Mouse (Mus musculus): Measurements from ENCODE around the gene Rdh8. TPM values are rescaled to one million over a fixed set of nuclear protein-coding genes. Genes with fewer than 3 reads are reported as not detected.

The Rdh8 gene
- polyA plus RNA-seq, 1 experiment from 2014 or later: not detected

DNA sequence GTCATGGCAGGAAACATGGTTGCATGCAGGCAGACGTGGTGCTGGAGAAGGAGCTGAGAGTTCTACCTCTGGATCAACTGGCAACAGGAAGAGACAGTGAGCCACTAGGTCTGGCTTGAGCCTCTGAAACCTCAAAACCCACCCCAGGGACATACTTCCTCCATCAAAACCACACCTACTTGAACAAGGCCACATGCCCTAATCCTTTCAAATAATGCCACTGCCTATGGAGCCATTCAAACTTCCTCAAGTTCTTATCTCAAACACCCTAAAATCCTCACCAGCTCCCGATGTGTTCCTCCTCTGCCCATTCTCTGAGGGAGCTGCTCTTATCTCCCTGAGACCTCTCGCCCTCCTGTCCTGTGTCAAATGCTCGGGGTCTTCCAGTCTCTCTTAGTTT lies 23.9 kb downstream of the Rdh8 start:
- Histone ChIP-seq H3K36me3 (no peaks in the 10 kb centered on the region), H3K9ac (no peak overlapping the region), H3K9me3 (no peaks in the 10 kb centered on the region), H3K27me3 (no peaks in the 10 kb centered on the region), H3K4me3 (no peak overlapping the region), H3K4me2 (no peak overlapping the region), H3K27ac (replicated peaks) (no peak overlapping the region), H3K4me1 (replicated peaks) (no peaks in the 10 kb centered on the region)
- 80% methylated on average over 4 of the region's 4 CpGs for WGBS
- no peak for ATAC-seq (ENCODE audit: low read depth)

DNA sequence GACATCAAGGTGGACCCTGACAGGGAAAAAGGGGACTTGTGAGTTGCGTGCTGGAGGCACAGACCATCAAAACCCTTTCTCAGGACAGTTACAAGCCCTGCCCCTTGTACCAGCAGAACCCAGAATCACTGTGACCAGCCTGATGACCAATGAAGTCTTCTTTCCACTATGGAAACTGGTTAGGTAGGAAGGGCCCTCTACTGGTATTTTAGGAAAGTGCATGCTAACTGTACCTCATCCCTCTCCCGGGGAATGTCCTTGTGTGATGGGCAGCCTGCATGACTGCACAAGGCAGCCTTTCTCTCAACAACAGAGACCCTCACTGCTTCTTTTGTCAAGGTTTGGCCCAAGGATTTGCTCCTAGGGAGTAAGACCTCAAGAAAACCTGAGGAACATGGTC lies 24.4 kb downstream of the Rdh8 start:
- H3K27ac ChIP-seq (replicated peaks): no peak overlapping the region
- no peak overlapping the region for H3K4me2 ChIP-seq
- 30% methylated on average over 2 of the region's 2 CpGs for WGBS
- no peaks in the 10 kb centered on the region for H3K9me3 ChIP-seq
- no peaks in the 10 kb centered on the region for H3K36me3 ChIP-seq
- H3K9ac ChIP-seq: no peak overlapping the region
- H3K27me3 ChIP-seq: no peaks in the 10 kb centered on the region
- ATAC-seq (ENCODE audit: low read depth): no peak
- H3K4me3 ChIP-seq: no peak overlapping the region
- no peaks in the 10 kb centered on the region for H3K4me1 ChIP-seq (replicated peaks)

DNA sequence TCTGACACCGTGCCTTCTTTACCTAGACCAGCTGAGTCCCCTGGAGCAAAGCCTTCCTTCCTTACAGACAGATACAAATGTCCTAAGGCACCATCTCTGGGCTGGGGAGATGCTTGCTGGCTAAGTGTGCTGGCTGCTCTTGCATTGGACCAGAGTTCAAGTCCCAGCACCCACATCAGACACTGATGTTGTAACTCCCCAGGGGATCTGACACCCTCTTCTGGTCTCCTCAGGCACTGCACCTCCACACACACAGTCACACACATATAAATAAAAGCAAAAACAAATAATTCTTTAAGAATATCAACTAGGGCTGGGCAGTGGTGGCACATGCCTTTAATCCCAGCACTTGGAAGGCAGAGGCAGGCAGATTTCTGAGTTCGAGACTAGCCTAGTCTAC lies 31.9 kb downstream of the Rdh8 start:
- Histone ChIP-seq H3K27ac (replicated peaks) (no peak overlapping the region), H3K27me3 (no peaks in the 10 kb centered on the region; the same call in 1 of the 2 replicates), H3K4me3 (no peak overlapping the region), H3K9me3 (no peaks in the 10 kb centered on the region), H3K4me2 (no peak overlapping the region), H3K36me3 (no peaks in the 10 kb centered on the region), H3K4me1 (replicated peaks) (no peaks in the 10 kb centered on the region), H3K9ac (no peak overlapping the region)
- WGBS: 85% methylated on average over 2 of the region's 2 CpGs
- no peak for ATAC-seq (ENCODE audit: low read depth)

DNA sequence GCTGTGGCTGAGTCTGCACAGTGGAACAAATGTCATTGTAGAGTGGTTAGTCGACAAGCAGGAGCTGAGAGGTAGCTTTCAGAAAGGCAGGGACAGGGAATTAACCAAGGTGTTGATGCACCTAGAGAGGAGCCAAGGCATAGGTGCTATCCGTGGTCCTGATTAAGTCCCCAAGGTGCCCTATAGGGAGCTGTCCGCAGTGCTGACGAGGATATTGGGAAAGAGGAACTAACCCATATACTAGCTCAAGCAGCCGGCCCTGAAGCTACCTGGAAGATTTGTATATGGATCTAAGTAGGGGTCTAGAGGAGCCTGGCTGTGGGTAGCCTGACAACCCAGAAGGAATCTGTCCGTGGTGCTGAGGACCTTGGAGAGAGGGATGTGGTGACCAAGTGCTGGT lies 38.8 kb downstream of the Rdh8 start:
- WGBS: 15% methylated on average over 6 of the region's 6 CpGs
- H3K4me2 ChIP-seq: no peak overlapping the region
- no peaks in the 10 kb centered on the region for H3K9me3 ChIP-seq
- H3K9ac ChIP-seq: no peak overlapping the region
- peaks cover 8% of the 10 kb centered on the region for H3K27me3 ChIP-seq
- H3K4me1 ChIP-seq (replicated peaks): no peaks in the 10 kb centered on the region
- H3K27ac ChIP-seq (replicated peaks): no peak overlapping the region
- H3K36me3 ChIP-seq: no peaks in the 10 kb centered on the region
- no peak for ATAC-seq (ENCODE audit: low read depth)
- no peak overlapping the region for H3K4me3 ChIP-seq

DNA sequence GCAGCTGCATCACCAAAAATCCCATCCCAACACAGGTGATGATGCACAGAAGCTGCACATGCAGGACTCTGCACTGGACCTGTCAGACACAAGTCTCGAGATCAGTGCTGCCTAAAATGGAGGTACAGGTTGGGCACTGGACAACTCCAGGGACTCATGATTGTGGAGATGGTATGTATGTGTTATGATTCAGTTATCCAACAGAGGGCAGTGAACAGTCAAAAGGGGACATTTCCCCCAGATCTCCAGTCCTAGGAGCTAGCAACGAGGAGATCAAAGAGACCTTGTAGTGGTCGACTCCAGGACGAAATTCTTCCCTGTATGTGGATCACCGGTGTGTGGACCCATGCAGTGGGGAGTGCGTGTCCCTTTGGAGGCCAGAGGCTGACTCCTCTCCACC lies 41.6 kb downstream of the Rdh8 start:
- 53% methylated on average over 6 of the region's 6 CpGs for WGBS
- H3K27me3 ChIP-seq: peaks cover 8% of the 10 kb centered on the region
- H3K4me3 ChIP-seq: no peak overlapping the region
- H3K36me3 ChIP-seq: no peaks in the 10 kb centered on the region
- no peaks in the 10 kb centered on the region for H3K9me3 ChIP-seq
- H3K4me1 ChIP-seq (replicated peaks): no peaks in the 10 kb centered on the region
- H3K4me2 ChIP-seq: no peak overlapping the region
- ATAC-seq (ENCODE audit: low read depth): no peak
- no peak overlapping the region for H3K27ac ChIP-seq (replicated peaks)
- no peak overlapping the region for H3K9ac ChIP-seq

DNA sequence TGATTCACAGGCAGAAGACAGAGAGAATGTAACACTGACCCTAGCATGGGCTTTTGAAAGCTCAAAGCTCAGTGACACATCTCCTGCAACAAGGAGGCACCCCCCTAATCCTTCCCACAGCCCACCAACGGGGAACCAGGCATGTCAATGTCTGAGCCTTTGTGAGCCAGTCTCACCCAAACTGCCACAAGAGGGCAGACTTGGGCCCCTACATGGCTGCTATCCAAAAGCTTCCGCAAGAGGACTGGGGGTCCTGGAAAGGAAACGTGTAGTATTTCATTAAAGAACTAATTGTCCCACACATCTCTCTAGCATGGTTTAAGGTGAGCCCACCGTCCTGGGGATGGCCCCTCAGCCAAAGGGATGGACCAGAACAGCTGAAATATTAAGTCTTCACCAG lies 43.5 kb downstream of the Rdh8 start:
- no peak overlapping the region for H3K4me2 ChIP-seq
- WGBS: 9% methylated on average over 4 of the region's 4 CpGs

DNA sequence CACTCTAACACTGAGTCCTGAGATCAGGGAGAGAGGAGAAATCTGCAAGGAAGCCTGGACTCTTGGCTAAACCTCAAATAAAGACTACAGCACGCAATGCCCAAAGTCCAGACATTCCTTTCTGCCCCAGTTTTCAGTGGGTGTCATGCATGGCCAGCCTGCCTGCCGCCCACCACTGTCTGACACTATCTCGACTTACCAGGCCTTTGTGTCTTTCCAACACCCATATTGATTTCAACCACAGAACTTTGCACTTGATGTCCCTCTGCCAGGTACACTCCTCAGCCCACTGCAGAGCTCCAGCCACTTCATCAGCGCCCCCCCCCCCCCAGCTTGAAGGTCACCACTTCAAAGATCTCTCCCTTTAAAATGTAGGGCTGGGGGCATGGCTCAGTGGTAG lies 43.9 kb downstream of the Rdh8 start:
- no peak overlapping the region for H3K27ac ChIP-seq (replicated peaks)
- no peak overlapping the region for H3K9ac ChIP-seq
- no peaks in the 10 kb centered on the region for H3K36me3 ChIP-seq
- no peak overlapping the region for H3K4me2 ChIP-seq
- ATAC-seq (ENCODE audit: low read depth): no peak
- H3K4me1 ChIP-seq (replicated peaks): no peaks in the 10 kb centered on the region
- H3K27me3 ChIP-seq: peaks cover 17% of the 10 kb centered on the region
- no peak overlapping the region for H3K4me3 ChIP-seq
- 56% methylated on average over 4 of the region's 4 CpGs for WGBS
- H3K9me3 ChIP-seq: no peaks in the 10 kb centered on the region

More for the DNA sequence above, 43.5 kb downstream of the Rdh8 start:
- H3K27me3 ChIP-seq: peaks cover 13% of the 10 kb centered on the region
- H3K9me3 ChIP-seq: no peaks in the 10 kb centered on the region
- no peak overlapping the region for H3K27ac ChIP-seq (replicated peaks)
- H3K36me3 ChIP-seq: no peaks in the 10 kb centered on the region
- no peak for ATAC-seq (ENCODE audit: low read depth)
- no peak overlapping the region for H3K4me3 ChIP-seq
- no peaks in the 10 kb centered on the region for H3K4me1 ChIP-seq (replicated peaks)
- H3K9ac ChIP-seq: no peak overlapping the region

DNA sequence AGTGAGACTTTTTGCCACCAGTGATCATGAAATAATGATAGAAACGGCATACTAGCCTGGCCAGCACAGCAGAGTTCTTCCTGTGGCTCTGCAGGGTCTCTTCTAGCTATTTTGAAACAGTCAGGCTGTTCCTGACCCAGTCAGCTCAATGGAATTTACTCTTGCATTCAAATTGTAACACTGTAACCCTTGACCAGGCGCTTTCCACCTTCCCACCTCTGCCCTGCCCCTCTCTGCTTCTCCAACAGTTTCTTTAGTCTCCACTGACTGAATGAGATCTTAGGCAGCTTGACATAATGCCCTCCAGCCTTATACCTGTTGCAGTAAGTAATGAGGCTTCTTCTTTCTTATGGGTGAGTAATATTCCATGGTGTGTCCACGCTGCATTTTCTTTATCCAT lies 48.6 kb downstream of the Rdh8 start:
- Histone ChIP-seq H3K27me3 (peaks cover 51% of the 10 kb centered on the region), H3K4me1 (replicated peaks) (peaks cover 6% of the 10 kb centered on the region), H3K9ac (no peak overlapping the region), H3K9me3 (no peaks in the 10 kb centered on the region), H3K27ac (replicated peaks) (no peak overlapping the region), H3K4me2 (no peak overlapping the region), H3K4me3 (no peak overlapping the region), H3K36me3 (no peaks in the 10 kb centered on the region)
- no peak for ATAC-seq (ENCODE audit: low read depth)
- 40% methylated on average over 3 of the region's 3 CpGs for WGBS

GRCm38 (mm10) chr9:20868448-20869001 lies 50.2 kb downstream of the Rdh8 start, which contains the start of gene A230050P20Rik:
TSS of gene A230050P20Rik (plus strand) at chr9:20868642.
- no peak within 1 kb of the TSS for H3K9ac ChIP-seq
- H3K27ac ChIP-seq (replicated peaks): no peak within 1 kb of the TSS
- peaks cover 6% of the 10 kb centered on the region for H3K4me1 ChIP-seq (replicated peaks)
- H3K4me3 ChIP-seq: peak within 1 kb of the TSS; percentile 33
- no peaks in the 10 kb centered on the region for H3K9me3 ChIP-seq
- peaks cover 51% of the 10 kb centered on the region for H3K27me3 ChIP-seq
- 10% methylated on average over 51 of the region's 53 CpGs for WGBS
- H3K36me3 ChIP-seq: no peaks in the 10 kb centered on the region
- H3K4me2 ChIP-seq: peak within 1 kb of the TSS; percentile 46
- ATAC-seq (ENCODE audit: low read depth): no peak

DNA sequence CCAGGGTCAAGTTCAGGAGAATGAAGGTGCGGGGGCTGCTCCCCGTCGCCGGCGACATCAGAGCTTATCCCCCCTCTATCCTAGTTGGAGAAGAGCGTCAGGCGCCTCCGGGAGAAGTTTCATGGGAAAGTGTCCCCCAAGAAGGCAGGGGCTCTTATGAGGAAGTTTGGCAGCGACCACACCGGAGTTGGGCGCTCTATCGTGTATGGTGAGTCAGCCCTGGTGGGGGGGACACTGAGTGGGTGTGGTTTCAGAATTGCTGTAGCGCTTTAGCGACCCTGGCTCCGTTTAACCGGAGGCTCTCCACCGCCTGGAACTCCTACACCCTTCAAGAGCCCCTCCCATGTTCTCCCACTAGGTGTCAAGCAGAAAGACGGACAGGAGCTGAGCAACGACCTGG lies 50.9 kb downstream of the Rdh8 start:
- 4% methylated on average over 19 of the region's 19 CpGs for WGBS
- Histone ChIP-seq H3K9me3 (no peaks in the 10 kb centered on the region), H3K4me2 (peak overlapping the region; percentile 46), H3K27ac (replicated peaks) (no peak overlapping the region), H3K4me3 (peak overlapping the region; percentile 33), H3K27me3 (peaks cover 51% of the 10 kb centered on the region), H3K4me1 (replicated peaks) (peaks cover 6% of the 10 kb centered on the region), H3K36me3 (no peaks in the 10 kb centered on the region), H3K9ac (no peak overlapping the region)
- no peak for ATAC-seq (ENCODE audit: low read depth)

- Histone ChIP-seq H3K27ac (replicated peaks) (no peak overlapping the region), H3K36me3 (no peaks in the 10 kb centered on the region), H3K4me3 (no peak overlapping the region), H3K4me1 (replicated peaks) (peaks cover 6% of the 10 kb centered on the region), H3K4me2 (no peak overlapping the region), H3K9ac (no peak overlapping the region), H3K27me3 (peaks cover 51% of the 10 kb centered on the region), H3K9me3 (no peaks in the 10 kb centered on the region)
- no peak for ATAC-seq (ENCODE audit: low read depth)
- 77% methylated on average over 12 of the region's 12 CpGs for WGBS
These were observed 52.2 kb downstream of the Rdh8 start for GRCm38 (mm10) chr9:20870211-20871173.

GRCm38 (mm10) chr9:20872991-20873390 lies 54.7 kb downstream of the Rdh8 start:
- H3K27me3 ChIP-seq: peaks cover 34% of the 10 kb centered on the region
- ATAC-seq (ENCODE audit: low read depth): no peak
- peaks cover 12% of the 10 kb centered on the region for H3K4me1 ChIP-seq (replicated peaks)
- H3K27ac ChIP-seq (replicated peaks): no peak overlapping the region
- no peak overlapping the region for H3K9ac ChIP-seq
- no peak overlapping the region for H3K4me3 ChIP-seq
- no peak overlapping the region for H3K4me2 ChIP-seq
- H3K36me3 ChIP-seq: no peaks in the 10 kb centered on the region
- no peaks in the 10 kb centered on the region for H3K9me3 ChIP-seq
- WGBS: 90% methylated on average over 10 of the region's 10 CpGs

Data from neural tube, embryonic 13.5 days (tissue).